Mouse (Mus musculus) lung, adult 10 weeks (tissue): ENCODE measurements around the gene Ankrd27. TPM values are rescaled to one million over a fixed set of nuclear protein-coding genes. Genes with fewer than 3 reads are reported as not detected.

Experiments
- polyA plus RNA-seq: library from polyadenylated mRNA; stranded (reverse); fragments of 350-450 nt; fragmentation: Illumina TruSeq; extraction: RNeasy Lipid Tissue Mini Kit (QIAGEN cat#74804); gene quantifications from one replicate; pipeline ENCODE4 v1.2.3, GENCODE M21; 2014; ENCODE audit warnings: low read depth, low replicate concordance; ENCODE audit not compliant: insufficient read depth

Ankrd27 gene
- polyA plus RNA-seq: 11.8 TPM

GRCm38 (mm10) chr7:35586055-35586905 is at the start of gene Ankrd27:
TSS of gene Ankrd27 (plus strand) at chr7:35586244.

DNA sequence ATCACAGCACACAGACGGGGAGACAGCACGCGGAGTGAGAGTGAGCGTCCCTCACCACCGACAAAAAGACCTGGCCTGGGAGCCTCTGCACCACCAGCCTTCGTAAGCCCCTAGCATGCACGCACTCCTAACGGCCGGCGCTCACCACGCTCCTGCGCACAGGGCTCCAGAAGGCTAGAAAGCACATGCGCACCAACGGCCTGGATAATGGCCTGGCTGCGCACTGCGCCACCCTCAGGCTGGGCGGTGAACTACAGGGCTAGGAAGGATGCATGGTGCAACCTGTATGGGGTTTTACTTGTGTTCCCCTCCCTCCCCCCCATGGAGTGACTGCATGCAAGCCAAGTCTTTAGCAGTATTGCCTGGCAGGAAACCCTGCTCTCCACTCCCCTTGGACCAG is 48.5 kb upstream of the Ankrd27 start, which contains the start of gene Tdrd12:
TSS of gene Tdrd12 (minus strand) at position 184 of the 400 bp plus-strand sequence.

DNA sequence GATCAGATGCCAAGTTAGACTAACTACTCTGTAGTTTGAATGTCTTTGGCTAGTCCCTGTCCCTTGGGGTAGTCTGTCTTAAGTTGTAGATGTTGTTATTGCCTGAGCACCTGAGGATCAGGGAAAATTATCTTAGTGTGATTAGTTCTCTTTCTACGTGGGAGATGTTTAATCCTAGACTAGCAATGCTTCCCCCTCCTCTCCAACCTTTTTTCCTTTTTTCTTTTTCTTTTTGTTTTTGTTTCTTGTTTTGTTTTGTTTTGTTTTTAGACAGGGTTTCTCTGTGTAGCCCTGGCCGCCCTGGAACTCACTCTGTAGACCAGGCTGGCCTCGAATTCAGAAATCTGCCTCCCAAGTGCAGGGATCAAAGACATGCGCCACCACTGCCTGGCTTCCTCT is 29.8 kb upstream of the Ankrd27 start, which contains the start of gene Nudt19:
TSS of gene Nudt19 (minus strand) at position 100 of the 399 bp plus-strand sequence.

DNA sequence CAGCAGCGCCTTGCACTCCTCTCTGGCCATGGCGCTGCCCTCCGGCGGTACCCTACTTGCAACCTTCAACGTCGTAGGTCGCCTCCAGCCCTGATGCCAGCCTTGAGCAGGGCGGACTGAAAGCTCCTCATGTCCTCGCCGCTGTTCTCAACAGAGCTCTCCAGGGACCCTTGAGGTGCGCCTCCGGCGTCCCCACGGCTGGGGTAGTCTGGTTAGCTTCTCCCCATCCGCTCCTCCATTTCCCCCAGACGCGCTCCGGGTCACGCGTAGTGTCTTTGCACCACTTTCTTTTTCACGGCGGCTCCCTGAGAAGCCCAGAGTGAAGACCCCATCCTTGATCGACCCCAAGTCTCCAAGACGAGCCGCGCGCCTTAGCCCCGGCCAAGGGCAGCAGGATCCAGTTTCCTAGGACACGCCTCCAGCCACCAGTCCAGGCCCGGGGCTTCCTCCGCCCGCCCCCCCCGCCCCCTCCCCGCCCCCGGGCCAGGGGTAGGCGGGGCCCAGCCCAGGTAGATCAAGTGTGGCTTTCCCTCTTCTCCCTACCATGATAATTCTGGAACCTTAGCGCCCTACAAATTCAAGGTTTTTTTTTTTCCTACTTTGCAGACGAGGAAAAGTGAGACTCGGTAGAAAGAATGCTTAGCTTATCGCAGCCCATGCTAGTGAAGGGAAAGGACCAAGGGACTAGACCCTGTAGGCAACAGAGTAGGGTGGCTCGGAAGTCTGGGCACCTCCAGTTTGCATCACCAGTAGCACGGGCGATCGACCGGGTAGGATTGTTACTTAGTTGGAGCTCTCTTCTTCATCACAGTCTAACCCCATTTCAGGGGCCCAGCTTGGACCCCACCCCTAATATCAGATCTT is 621 bp upstream of the Ankrd27 start, which contains the start of gene Rgs9bp:
TSS of gene Rgs9bp (minus strand) at position 392 of the 864 bp plus-strand sequence.

GRCm38 (mm10) chr7:35647101-35647698 is 61.2 kb downstream of the Ankrd27 start, which contains the start of gene Pdcd5:
TSS of gene Pdcd5 (minus strand) at chr7:35647521.

Other genes with a start within 250 kb of the Ankrd27 start
- 4.6 TPM for gene Faap24, start 189.4 kb upstream of the Ankrd27 start, polyA plus RNA-seq
- 11.2 TPM for gene Cep89, start 189.2 kb upstream of the Ankrd27 start, polyA plus RNA-seq
- gene Slc7a9, start 137.4 kb upstream of the Ankrd27 start, polyA plus RNA-seq: not detected
- not detected for gene Tdrd12, start 48.5 kb upstream of the Ankrd27 start, polyA plus RNA-seq
- gene Nudt19, start 29.9 kb upstream of the Ankrd27 start, polyA plus RNA-seq: 28.6 TPM
- gene Rgs9bp, start 662 bp upstream of the Ankrd27 start, polyA plus RNA-seq: 0.03 TPM
- 105 TPM for gene Pdcd5, start 61.3 kb downstream of the Ankrd27 start, polyA plus RNA-seq
- gene Dpy19l3, start 168.2 kb downstream of the Ankrd27 start, polyA plus RNA-seq: 3.2 TPM
- 2.6 TPM for gene Zfp507, start 216.8 kb downstream of the Ankrd27 start, polyA plus RNA-seq